Mouse (Mus musculus): ENCODE data around the gene Dad1.

Dad1 gene

GRCm38 (mm10) chr14:54225725-54226124 lies 28.2 kb downstream of the Dad1 start:
- WGBS, result 91% methylated on average over 11 of the region's 11 CpGs

GRCm38 (mm10) chr14:54224484-54225467 lies 29.1 kb downstream of the Dad1 start:
- WGBS, result 65% methylated on average over 16 of the region's 16 CpGs

- WGBS, result 97% methylated on average over 5 of the region's 5 CpGs
Measured at GRCm38 (mm10) chr14:54224064-54224417, 29.9 kb downstream of the Dad1 start.

GRCm38 (mm10) chr14:54223315-54224063 lies 30.4 kb downstream of the Dad1 start:
- WGBS, result 68% methylated on average over 13 of the region's 13 CpGs

GRCm38 (mm10) chr14:54222289-54222727 lies 31.6 kb downstream of the Dad1 start:
- WGBS, result 85% methylated on average over 8 of the region's 8 CpGs

GRCm38 (mm10) chr14:54221641-54222040 lies 32.3 kb downstream of the Dad1 start:
- 97% methylated on average over 6 of the region's 6 CpGs for WGBS

- WGBS, result 89% methylated on average over 8 of the region's 8 CpGs
Measured at GRCm38 (mm10) chr14:54220726-54221494, 33.0 kb downstream of the Dad1 start.

- 86% methylated on average over 7 of the region's 7 CpGs for WGBS
Measured at GRCm38 (mm10) chr14:54219849-54220248, 34.1 kb downstream of the Dad1 start.

GRCm38 (mm10) chr14:54219256-54219655 lies 34.6 kb downstream of the Dad1 start:
- WGBS, result 71% methylated on average over 8 of the region's 8 CpGs

- 88% methylated on average over 9 of the region's 9 CpGs for WGBS
Measured at GRCm38 (mm10) chr14:54218721-54219120, 35.2 kb downstream of the Dad1 start.

GRCm38 (mm10) chr14:54218233-54218632 lies 35.7 kb downstream of the Dad1 start:
- 80% methylated on average over 1 of the region's 1 CpGs for WGBS

GRCm38 (mm10) chr14:54216126-54216525 lies 37.8 kb downstream of the Dad1 start:
- 80% methylated on average over 7 of the region's 7 CpGs for WGBS

- 74% methylated on average over 10 of the region's 10 CpGs for WGBS
Measured at GRCm38 (mm10) chr14:54214901-54215300, 39.0 kb downstream of the Dad1 start.

- WGBS, result 33% methylated on average over 2 of the region's 2 CpGs
Measured at GRCm38 (mm10) chr14:54214477-54214876, 39.4 kb downstream of the Dad1 start.

- WGBS, result 94% methylated on average over 2 of the region's 2 CpGs
Measured at GRCm38 (mm10) chr14:54213734-54214133, 40.2 kb downstream of the Dad1 start.

GRCm38 (mm10) chr14:54211755-54212154 lies 42.1 kb downstream of the Dad1 start:
- 94% methylated on average over 5 of the region's 5 CpGs for WGBS

- WGBS, result 75% methylated on average over 8 of the region's 8 CpGs
Measured at GRCm38 (mm10) chr14:54211199-54211598, 42.7 kb downstream of the Dad1 start.

GRCm38 (mm10) chr14:54210401-54210800 lies 43.5 kb downstream of the Dad1 start:
- WGBS, result 97% methylated on average over 2 of the region's 2 CpGs

GRCm38 (mm10) chr14:54209932-54210331 lies 44.0 kb downstream of the Dad1 start:
- 84% methylated on average over 5 of the region's 5 CpGs for WGBS

GRCm38 (mm10) chr14:54208741-54209140 lies 45.2 kb downstream of the Dad1 start:
- WGBS, result 85% methylated on average over 6 of the region's 6 CpGs

GRCm38 (mm10) chr14:54207924-54208323 lies 46.0 kb downstream of the Dad1 start:
- 55% methylated on average over 5 of the region's 5 CpGs for WGBS

All from cerebral cortex, adult 2 months (tissue).